Mouse (Mus musculus): Measurements from ENCODE around the gene 4933414I15Rik.

4933414I15Rik gene

GRCm38 (mm10) chr11:50943506-50943905, at the start of gene 4933414I15Rik:
Gene 4933414I15Rik, minus strand, starts transcription at chr11:50943765.
- no peak for DNase-seq

GRCm38 (mm10) chr11:50981667-50982066, 38.1 kb upstream of the 4933414I15Rik start, which contains the start of gene Olfr1377:
Gene Olfr1377, plus strand, starts transcription at chr11:50981967.
- no peak for DNase-seq

GRCm38 (mm10) chr11:50977216-50977615, 33.7 kb upstream of the 4933414I15Rik start:
- DNase-seq: no peak

- DNase-seq: no peak
These were observed 22.7 kb upstream of the 4933414I15Rik start, which contains the start of gene Olfr1378 for GRCm38 (mm10) chr11:50966230-50966629. Gene Olfr1378, plus strand, starts transcription at chr11:50966530.

GRCm38 (mm10) chr11:50964886-50965285, 21.3 kb upstream of the 4933414I15Rik start:
- DNase-seq: no peak

GRCm38 (mm10) chr11:50953665-50954064, 10.1 kb upstream of the 4933414I15Rik start, which contains the start of gene Prop1:
Gene Prop1, minus strand, starts transcription at chr11:50953765.
- DNase-seq: no peak

- peak in 1 of 2 experiments; percentile 17 for DNase-seq
These were observed 8.7 kb upstream of the 4933414I15Rik start for GRCm38 (mm10) chr11:50952290-50952689.

GRCm38 (mm10) chr11:50942386-50942785, 1.2 kb downstream of the 4933414I15Rik start:
- no peak for DNase-seq

GRCm38 (mm10) chr11:50939621-50940366, 3.8 kb downstream of the 4933414I15Rik start:
- peak; percentile 30 to 48 for DNase-seq

- DNase-seq: no peak
These were observed 5.1 kb downstream of the 4933414I15Rik start for GRCm38 (mm10) chr11:50938435-50938834.

- DNase-seq: no peak
These were observed 11.5 kb downstream of the 4933414I15Rik start for GRCm38 (mm10) chr11:50932040-50932439.

GRCm38 (mm10) chr11:50931451-50931866, 12.1 kb downstream of the 4933414I15Rik start, which contains the start of gene Zfp354b:
Gene Zfp354b, minus strand, starts transcription at chr11:50931633.
- peak; percentile 91 to 92 for DNase-seq

- DNase-seq: peak; percentile 35 to 63
These were observed 12.5 kb downstream of the 4933414I15Rik start for GRCm38 (mm10) chr11:50931021-50931420.

GRCm38 (mm10) chr11:50930469-50931014, 13.0 kb downstream of the 4933414I15Rik start:
- no peak for DNase-seq

GRCm38 (mm10) chr11:50915671-50916320, 27.8 kb downstream of the 4933414I15Rik start, which contains the start of gene Zfp2:
Gene Zfp2, minus strand, starts transcription at chr11:50916165.
- DNase-seq: peak; percentile 92 to 96

GRCm38 (mm10) chr11:50914461-50914860, 29.1 kb downstream of the 4933414I15Rik start:
- DNase-seq: no peak

- DNase-seq: no peak
These were observed 30.3 kb downstream of the 4933414I15Rik start for GRCm38 (mm10) chr11:50913301-50913700.

GRCm38 (mm10) chr11:50908136-50908535, 35.4 kb downstream of the 4933414I15Rik start:
- DNase-seq: no peak

GRCm38 (mm10) chr11:50897359-50897758, 46.2 kb downstream of the 4933414I15Rik start:
- no peak for DNase-seq

GRCm38 (mm10) chr11:50892441-50892840, 51.1 kb downstream of the 4933414I15Rik start:
- DNase-seq: no peak

Measured in kidney, postnatal 25 days (tissue).